Mouse (Mus musculus) CD4-positive, CD25-positive, alpha-beta regulatory T cell, adult 4 months (primary cell): Measurements from ENCODE around the gene Ssna1. TPM values are rescaled to one million over a fixed set of nuclear protein-coding genes. Genes with fewer than 3 reads are reported as not detected.
"Not testable (repeated sequence)": the region's sequence is repeated elsewhere in the genome, so short reads cannot be mapped to it uniquely, and the experiment has no call there.

Experiments
- ATAC-seq: one replicate; pipeline ENCODE4 v1.8.0; 2017
- polyA plus RNA-seq, 2 experiments: library from polyadenylated mRNA; unstranded; fragments of 100-300 nt; shearing (Covaris generic); gene quantifications; one replicate each; pipeline ENCODE4 v1.2.1; 2017

The Ssna1 gene
- polyA plus RNA-seq, 2 experiments from 2014 or later: 124 to 131 TPM

DNA sequence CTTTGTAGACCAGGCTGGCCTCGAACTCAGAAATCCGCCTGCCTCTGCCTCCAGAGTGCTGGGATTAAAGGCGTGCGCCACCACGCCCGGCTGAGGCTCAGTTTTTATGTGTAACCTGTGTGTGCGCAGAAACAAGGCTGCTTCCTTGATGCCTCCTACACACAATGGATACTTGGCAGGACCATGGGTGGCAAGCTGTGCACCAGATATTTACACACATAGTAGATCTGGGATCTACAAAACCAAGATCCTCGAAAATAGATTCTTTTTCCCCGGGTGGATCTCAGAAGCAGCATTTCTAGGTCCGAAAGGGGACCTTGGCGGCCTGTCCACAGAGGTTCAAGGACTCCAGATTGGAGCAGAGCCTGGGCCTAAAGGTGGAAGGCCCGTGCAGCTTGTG is 10.4 kb downstream of the Ssna1 start:
- peak; percentile 28 for ATAC-seq

DNA sequence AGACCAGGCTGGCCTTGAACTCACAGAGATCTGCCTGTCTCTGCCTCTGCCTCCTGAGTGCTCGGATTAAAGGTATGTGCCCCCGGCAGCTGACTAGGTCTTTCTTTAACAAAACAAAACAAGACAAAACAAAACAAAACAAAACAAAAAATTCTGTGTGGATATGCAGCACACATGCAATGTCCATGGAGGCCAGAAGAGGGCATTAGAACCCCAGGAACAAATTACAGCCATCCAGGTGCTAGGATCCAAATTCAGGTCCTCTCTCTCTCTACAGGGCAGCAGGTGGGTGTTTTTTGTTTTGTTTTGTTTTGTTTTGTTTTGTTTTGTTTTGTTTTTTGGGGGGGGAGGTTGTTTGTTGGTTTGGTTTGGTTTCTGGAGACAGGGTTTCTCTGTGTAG is 13.4 kb downstream of the Ssna1 start:
- no peak for ATAC-seq

DNA sequence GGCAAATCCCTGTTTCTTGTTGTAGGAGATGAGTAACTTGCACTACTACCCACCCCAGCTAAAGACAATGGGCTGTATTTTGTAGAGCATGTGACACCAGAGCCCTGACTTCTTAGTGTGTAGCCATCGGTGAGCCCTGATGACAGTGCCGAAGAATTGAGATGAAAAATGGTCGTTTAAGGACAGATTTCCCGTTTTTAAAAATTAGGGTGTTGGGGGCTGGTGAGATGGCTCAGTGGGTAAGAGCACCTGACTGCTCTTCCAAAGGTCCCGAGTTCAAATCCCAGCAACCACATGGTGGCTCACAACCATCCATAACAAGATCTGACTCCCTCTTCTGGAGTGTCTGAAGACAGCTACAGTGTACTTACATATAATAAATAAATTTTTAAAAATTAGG is 15.0 kb downstream of the Ssna1 start:
- not testable (repeated sequence) for ATAC-seq

- ATAC-seq: not testable (repeated sequence)
Measured at GRCm38 (mm10) chr2:25256443-25257109, 15.7 kb downstream of the Ssna1 start.

- ATAC-seq: peak; percentile 89
Measured at GRCm38 (mm10) chr2:25255284-25255779, 16.9 kb downstream of the Ssna1 start, which contains the start of gene Tmem203. Gene Tmem203 (plus strand): TSS chr2:25255439.

DNA sequence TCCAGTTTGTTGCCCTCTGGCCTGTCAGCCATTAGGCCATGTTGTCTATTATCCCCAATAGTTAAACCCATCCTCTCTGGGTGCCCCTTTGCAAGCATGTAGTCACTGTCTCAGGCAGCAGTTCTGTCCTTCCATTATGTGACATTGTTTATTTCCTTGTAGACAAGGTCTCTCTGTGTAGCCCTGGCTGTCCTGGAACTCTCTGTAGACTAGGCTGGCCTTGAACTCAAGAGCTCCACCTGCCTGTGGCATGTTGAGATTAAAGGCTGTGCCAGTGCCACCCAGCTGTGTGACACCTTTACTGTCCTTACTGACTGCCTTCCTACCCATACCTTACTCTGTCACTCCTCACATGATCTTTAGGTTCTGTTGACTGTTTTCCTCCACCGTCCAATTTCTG is 19.9 kb downstream of the Ssna1 start:
- no peak for ATAC-seq

GRCm38 (mm10) chr2:25246183-25247072 is 25.8 kb downstream of the Ssna1 start, which contains the start of gene AL732309.1:
Gene AL732309.1 (minus strand): TSS chr2:25246863.
- ATAC-seq: no peak

DNA sequence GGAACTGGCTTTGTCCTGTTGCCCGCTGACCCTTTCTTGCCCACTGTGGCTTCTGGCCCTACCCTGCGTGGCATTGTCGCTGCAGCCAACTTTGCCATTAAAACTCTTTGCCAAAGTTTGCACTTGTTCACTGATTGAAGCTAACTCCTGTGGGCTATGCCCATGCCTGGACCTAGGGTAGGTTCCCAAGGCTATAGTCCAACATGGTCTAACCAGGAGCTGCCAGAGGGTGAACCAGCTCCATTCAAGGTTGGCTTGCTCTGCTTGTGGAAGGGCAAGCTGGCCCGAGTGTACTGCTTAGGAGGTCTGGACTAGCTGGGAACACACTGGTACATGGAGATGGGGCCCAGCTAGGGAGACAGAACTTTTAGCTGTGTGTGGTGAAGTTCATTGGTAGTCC is 28.1 kb downstream of the Ssna1 start:
- no peak for ATAC-seq

GRCm38 (mm10) chr2:25243342-25243741 is 28.9 kb downstream of the Ssna1 start:
- ATAC-seq: no peak

DNA sequence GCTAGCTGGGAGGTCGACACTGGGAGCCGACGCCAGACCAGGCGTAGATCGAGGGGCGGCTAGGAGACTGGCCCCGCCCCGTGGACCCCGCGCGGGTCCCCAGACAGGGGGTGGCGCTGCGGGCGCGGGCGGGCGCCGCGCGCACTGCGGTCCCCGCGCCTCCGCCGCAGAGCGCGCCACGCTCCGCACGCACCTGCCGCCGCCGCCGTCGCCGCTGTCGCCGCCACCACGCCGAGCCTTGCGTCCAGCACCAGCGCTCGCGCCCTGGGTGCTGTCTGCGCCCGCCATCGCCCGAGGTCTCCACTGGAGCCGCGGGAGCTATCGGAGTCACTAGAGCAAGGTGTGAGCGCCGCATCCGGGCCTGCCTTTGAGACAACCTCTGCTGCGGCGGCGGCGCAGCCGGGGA is 30.1 kb downstream of the Ssna1 start, which contains the start of the genes Rnf208 and Cysrt1:
Gene Rnf208 (plus strand): TSS at position 155 of the 406 bp plus-strand sequence.
Gene Cysrt1 (minus strand): TSS at position 352 of the 406 bp plus-strand sequence.
- peak; percentile 70 for ATAC-seq

- peak; percentile 37 for ATAC-seq
Measured at GRCm38 (mm10) chr2:25241438-25241775, 30.8 kb downstream of the Ssna1 start.

DNA sequence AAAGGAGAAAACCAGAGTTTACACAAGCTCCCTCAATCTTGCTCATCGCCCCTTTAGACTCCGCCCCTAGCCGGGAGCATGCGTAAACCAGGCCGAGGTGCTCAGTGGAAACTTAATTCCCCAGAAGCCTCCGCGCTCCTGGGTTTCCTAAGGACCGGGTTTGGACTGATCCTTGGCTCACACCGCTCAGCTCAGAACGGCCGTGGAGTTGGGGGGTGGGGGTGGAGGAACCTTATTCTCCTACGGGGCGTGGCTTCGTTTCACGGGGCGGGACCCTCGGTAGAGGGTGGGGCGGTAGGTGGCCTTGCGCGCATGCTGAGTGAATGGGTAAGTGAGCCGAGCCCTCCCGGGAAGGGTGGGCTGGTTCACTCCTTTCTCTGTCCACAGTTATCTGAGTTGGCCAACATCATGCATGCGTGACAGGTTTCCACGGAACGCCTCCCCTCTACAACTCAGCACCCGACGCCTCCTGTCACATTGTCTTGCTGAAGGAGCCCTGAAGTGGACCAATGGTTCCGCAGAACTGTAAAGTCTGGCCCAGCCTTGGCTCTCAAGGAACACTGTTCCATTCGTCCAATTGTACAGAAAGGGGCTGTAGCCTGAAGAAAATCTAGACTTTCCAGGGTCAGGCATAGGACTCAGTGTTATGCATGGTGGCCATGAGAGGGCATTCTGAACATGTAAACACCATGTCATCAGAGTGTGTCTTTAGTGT is 31.4 kb downstream of the Ssna1 start:
- ATAC-seq: peak; percentile 66

DNA sequence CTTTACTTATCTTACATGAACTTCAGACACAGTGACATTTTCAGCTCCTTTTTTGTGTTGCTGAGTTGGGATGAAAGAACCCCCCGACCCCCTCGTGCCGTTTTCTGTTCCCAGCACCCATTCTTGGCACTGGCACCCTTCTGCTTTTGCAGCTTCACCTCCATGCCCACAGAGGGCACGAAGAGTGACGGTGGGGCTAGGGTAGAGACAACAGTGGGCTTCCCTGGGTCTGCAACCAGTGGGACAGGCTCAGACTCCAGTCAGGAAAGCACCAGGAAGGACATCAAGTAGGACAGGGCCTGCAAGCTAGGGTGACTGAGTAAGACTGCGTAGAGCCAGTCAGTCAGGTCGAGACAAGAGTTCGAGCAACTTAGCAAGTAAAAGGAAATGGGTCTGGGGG is 31.9 kb downstream of the Ssna1 start:
- ATAC-seq: no peak

DNA sequence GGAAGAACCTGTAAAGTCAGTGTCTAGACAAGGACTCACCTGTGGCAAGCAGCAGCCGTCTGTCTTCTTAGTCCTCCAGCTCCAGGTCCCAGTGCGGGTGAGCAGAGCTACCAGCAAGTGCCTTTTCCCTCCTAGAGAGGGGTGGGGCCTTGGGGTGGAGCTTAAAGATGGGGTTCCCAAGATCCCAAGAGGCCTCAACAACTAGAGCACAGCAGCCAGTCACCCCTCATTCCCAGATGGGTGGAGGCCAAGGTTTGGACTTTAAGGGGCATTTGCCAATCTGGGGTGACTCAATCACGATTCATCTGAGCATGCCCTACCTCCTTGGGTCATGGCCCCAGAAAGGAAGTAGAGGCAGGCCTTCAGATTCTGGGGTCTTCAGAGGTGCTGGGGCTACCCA is 32.5 kb downstream of the Ssna1 start:
- ATAC-seq: no peak

DNA sequence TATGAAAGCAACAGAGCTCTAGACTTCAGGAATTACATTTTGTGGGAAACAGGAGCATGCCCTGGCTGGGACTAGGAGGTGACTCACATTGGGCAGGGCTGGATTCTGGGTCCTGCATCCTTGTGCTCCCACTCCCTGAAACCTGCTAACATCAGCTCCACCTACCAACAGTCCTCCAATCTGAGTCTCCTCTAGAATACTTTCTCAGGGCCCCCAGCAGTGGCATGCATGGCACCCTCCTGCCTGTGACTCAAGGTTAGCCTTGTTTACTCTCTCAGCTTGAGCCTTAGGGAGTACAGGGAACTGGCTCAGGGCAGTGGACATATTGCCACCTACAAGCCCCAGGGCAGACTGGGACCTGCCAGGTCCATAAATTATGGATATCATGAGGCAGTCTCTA is 34.1 kb downstream of the Ssna1 start:
- no peak for ATAC-seq

GRCm38 (mm10) chr2:25237522-25237921 is 34.7 kb downstream of the Ssna1 start:
- ATAC-seq: no peak

GRCm38 (mm10) chr2:25236614-25237013 is 35.6 kb downstream of the Ssna1 start, which contains the start of gene Rnf224:
Gene Rnf224 (minus strand): TSS chr2:25236787.
- no peak for ATAC-seq

- ATAC-seq: no peak
Measured at GRCm38 (mm10) chr2:25234551-25235220, 37.6 kb downstream of the Ssna1 start.

DNA sequence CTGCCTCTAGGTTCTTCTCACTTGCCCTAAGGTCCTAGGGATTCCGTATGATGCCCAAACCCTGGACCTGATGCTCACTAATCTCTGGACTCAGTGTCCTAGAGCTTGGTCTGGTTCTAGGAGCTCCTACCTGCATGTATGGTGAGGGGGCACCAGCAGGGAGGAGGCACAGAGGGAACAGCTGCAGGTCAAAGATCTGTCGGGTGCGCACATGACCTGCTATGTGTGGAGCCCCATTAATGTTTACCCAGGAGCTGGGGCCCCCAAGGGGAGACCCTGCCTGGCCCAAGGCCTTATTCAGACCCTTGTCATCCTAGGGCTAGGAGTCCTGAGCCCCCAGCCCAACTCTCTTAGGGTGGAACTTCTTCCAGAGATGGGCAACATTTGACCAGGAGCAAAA is 38.2 kb downstream of the Ssna1 start, which contains the start of gene Slc34a3:
Gene Slc34a3 (minus strand): TSS at position 315 of the 400 bp plus-strand sequence.
- ATAC-seq: no peak

GRCm38 (mm10) chr2:25233421-25233820 is 38.8 kb downstream of the Ssna1 start:
- no peak for ATAC-seq

- ATAC-seq: no peak
Measured at GRCm38 (mm10) chr2:25231038-25231437, 41.2 kb downstream of the Ssna1 start.

- no peak for ATAC-seq
Measured at GRCm38 (mm10) chr2:25230581-25230980, 41.7 kb downstream of the Ssna1 start.
